Mouse (Mus musculus): ENCODE results near the gene Morn4. TPM values are rescaled to one million over a fixed set of nuclear protein-coding genes. Genes with fewer than 3 reads are reported as not detected.
A peak's percentile ranks its signal among the peaks of the same experiment; 100 is the strongest.

Gene Morn4
- polyA plus RNA-seq, 1 experiment = 32.3 TPM

DNA sequence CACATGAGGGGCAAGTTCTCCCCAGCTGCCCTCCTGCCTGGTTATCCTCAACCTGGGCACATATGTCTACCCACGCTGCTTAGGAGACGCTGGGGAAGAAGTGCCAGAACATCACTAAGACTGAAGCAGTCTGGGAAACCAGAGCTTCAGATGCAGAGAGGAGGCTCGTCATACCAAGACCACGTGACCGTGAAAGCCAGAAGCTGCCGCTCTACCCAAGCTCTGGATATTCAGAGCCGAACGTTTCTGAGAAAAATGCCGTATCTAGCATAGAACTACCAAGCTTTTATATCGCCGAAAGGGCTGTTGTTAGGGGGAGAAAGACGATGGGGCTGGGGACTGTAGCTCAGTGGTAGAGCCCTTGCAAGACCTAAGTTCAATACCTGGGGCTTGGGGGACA, 47.8 kb downstream of the Morn4 start:
- Histone ChIP-seq H3K4me3 (no peak overlapping the region), H3K4me2 (ENCODE audit: low read depth) (no peak overlapping the region), H3ac (ENCODE audit: control insufficient read depth, insufficient read length) (no peak overlapping the region), H3K79me2 (ENCODE audit: control insufficient read depth, insufficient read depth) (no peaks in the 10 kb centered on the region), H3K36me3 (ENCODE audit: control insufficient read depth, insufficient read depth) (peaks cover 4% of the 10 kb centered on the region), H3K27me3 (ENCODE audit: control insufficient read depth, insufficient read depth, insufficient read length) (no peaks in the 10 kb centered on the region)
- TF ChIP-seq POLR2A (IDR thresholded peaks at IDR 0.05; ENCODE audit: insufficient read length, low read depth) (no peak), TCF12 (IDR thresholded peaks at IDR 0.05; ENCODE audit: insufficient read depth, poor library complexity, severe bottlenecking) (no peak), POLR2AphosphoS2 (IDR thresholded peaks at IDR 0.05; ENCODE audit: insufficient read length, low read depth) (peak; percentile 41)

DNA sequence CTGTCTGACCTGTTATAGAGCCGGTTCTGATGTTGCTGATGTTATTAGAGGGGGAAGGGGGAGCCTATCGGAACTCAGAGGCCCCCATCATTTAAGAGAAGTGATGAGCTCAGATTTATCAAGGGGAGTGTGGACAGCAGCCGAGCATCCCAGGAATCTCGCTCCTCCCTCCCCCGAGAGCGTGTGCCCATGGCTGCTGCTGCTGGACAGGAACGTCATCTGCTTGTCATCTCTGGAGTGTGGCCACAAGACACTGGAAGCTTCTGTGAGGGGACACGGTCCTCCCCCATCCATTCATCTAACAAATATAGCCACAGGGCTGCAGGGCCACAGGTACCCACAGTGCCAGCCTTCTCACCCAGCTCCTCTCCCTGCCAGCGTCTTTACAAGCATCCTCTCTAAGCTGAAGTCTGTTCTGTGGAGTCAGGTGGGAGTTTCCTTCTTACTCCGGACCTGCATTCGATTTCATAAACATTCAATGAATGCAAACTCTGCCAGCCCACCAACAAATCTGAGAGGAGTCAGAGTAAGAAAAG, 48.9 kb downstream of the Morn4 start:
- Histone ChIP-seq H3K4me3 (no peak overlapping the region), H3K4me2 (ENCODE audit: low read depth) (no peak overlapping the region), H3K79me2 (ENCODE audit: control insufficient read depth, insufficient read depth) (peaks cover 1% of the 10 kb centered on the region), H3K27me3 (ENCODE audit: control insufficient read depth, insufficient read depth, insufficient read length) (no peaks in the 10 kb centered on the region), H3K36me3 (ENCODE audit: control insufficient read depth, insufficient read depth) (peaks cover 11% of the 10 kb centered on the region), H3ac (ENCODE audit: control insufficient read depth, insufficient read length) (no peak overlapping the region)
- no peak for TF ChIP-seq USF1 (IDR thresholded peaks at IDR 0.05; ENCODE audit: low read depth)
- TF ChIP-seq POLR2AphosphoS2 (IDR thresholded peaks at IDR 0.05; ENCODE audit: insufficient read length, low read depth) = peak; percentile 55
- TF ChIP-seq MYOG (IDR thresholded peaks at IDR 0.05; ENCODE audit: control insufficient read depth in 1 of 3, insufficient read depth in 1 of 3, insufficient read length in 2 of 3, low read depth in 2 of 3) = peak in 1 of 3 experiments; percentile 83
- TF ChIP-seq TCF3 (IDR thresholded peaks at IDR 0.05; ENCODE audit: insufficient read length, low read depth) = no peak
- TF ChIP-seq MYOD1 (IDR thresholded peaks at IDR 0.05; ENCODE audit: control insufficient read depth in 1 of 3, insufficient read length in 2 of 3, low read depth in 2 of 3) = peak in 1 of 3 experiments; percentile 76
- peak; percentile 16 for TF ChIP-seq POLR2A (IDR thresholded peaks at IDR 0.05; ENCODE audit: insufficient read length, low read depth)

DNA sequence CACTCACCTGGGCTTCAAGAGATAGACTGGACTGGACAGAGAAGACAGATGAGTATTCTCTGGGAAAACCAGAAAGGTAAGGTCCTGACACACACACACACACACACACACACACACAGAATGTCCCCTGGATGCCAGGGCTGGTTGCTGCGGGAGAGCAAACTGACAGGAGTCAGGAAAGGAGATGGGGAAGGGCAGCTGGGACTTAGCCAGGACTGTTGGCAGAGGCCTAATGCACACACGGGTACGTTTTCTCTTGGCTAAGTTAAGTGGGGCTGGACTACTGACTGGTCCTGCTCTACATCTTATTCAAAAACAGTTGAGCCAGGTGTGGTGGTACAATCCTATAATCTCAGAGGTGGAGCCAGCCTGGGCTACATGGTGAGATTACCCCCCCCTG, 49.8 kb downstream of the Morn4 start:
- Histone ChIP-seq H3K36me3 (ENCODE audit: control insufficient read depth, insufficient read depth) (peaks cover 15% of the 10 kb centered on the region), H3K4me3 (no peak overlapping the region), H3K4me2 (ENCODE audit: low read depth) (no peak overlapping the region), H3K27me3 (ENCODE audit: control insufficient read depth, insufficient read depth, insufficient read length) (no peaks in the 10 kb centered on the region), H3K79me2 (ENCODE audit: control insufficient read depth, insufficient read depth) (peaks cover 5% of the 10 kb centered on the region), H3ac (ENCODE audit: control insufficient read depth, insufficient read length) (no peak overlapping the region)
- TF ChIP-seq MAX (IDR thresholded peaks at IDR 0.05; ENCODE audit: low read depth) = no peak
- peak in 1 of 3 experiments; percentile 39 for TF ChIP-seq MYOG (IDR thresholded peaks at IDR 0.05; ENCODE audit: control insufficient read depth in 1 of 3, insufficient read depth in 1 of 3, insufficient read length in 2 of 3, low read depth in 2 of 3)
- no peak for TF ChIP-seq TCF12 (IDR thresholded peaks at IDR 0.05; ENCODE audit: insufficient read depth, poor library complexity, severe bottlenecking)
- TF ChIP-seq MYOD1 (IDR thresholded peaks at IDR 0.05; ENCODE audit: control insufficient read depth in 1 of 3, insufficient read length in 2 of 3, low read depth in 2 of 3) = peak in 2 of 3 experiments; percentile 34 to 67
- TF ChIP-seq SRF (IDR thresholded peaks at IDR 0.05; ENCODE audit: control insufficient read depth, insufficient read length, low read depth) = no peak
- no peak for TF ChIP-seq REST (IDR thresholded peaks at IDR 0.05; ENCODE audit: insufficient read depth, insufficient read length)
- no peak for TF ChIP-seq TCF3 (IDR thresholded peaks at IDR 0.05; ENCODE audit: insufficient read length, low read depth)
- TF ChIP-seq POLR2AphosphoS2 (IDR thresholded peaks at IDR 0.05; ENCODE audit: insufficient read length, low read depth) = no peak
- no peak for TF ChIP-seq POLR2A (IDR thresholded peaks at IDR 0.05; ENCODE audit: insufficient read length, low read depth)
- TF ChIP-seq E2F4 (IDR thresholded peaks at IDR 0.05; ENCODE audit: insufficient read depth) = no peak

DNA sequence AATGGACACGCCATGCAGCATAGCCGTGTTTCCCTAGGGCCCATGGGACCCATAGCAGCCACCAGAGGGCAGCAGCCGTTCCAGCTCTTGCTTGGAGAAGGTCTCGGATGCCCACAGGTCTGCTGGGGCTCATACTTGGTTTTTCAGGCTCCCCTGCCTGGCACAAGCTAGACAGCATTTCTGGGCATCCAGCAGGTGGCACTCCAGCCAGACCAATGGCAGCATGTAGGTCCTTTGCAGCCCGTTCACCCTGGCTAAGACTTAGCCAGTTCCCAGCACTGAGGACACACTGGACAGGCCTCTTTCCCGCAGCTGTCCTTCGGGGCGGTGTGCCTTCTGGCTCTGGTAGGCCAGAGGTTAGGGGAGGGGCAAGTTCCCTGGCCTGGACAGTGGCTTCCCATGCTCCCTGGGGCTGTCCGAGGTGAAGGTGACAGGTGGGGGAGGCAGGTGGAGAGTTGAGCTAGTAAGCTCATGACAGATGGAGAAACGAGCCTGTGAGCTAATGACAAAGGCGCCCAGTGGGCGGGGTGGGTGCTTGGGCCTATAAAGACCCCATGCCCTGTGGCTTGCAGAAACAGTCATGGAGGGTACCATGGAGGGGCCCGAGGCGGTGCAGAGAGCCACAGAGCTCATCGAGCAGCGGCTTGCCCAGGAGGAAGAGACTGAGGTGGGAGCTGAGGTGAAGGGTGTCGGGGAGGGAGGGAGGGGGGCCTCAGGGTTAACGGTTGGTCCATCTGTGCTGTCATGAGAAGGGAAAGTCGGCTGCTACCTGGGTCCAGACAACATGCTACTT, 50.5 kb downstream of the Morn4 start, which contains the start of gene Ankrd2:
Gene Ankrd2, plus strand, starts transcription at position 545 of the 793 bp plus-strand sequence.
- Histone ChIP-seq H3K36me3 (ENCODE audit: control insufficient read depth, insufficient read depth) (peaks cover 15% of the 10 kb centered on the region), H3K4me2 (ENCODE audit: low read depth) (no peak within 1 kb of the TSS), H3ac (ENCODE audit: control insufficient read depth, insufficient read length) (no peak within 1 kb of the TSS), H3K4me3 (no peak within 1 kb of the TSS), H3K79me2 (ENCODE audit: control insufficient read depth, insufficient read depth) (peaks cover 7% of the 10 kb centered on the region), H3K27me3 (ENCODE audit: control insufficient read depth, insufficient read depth, insufficient read length) (no peaks in the 10 kb centered on the region)
- TF ChIP-seq TCF12 (IDR thresholded peaks at IDR 0.05; ENCODE audit: insufficient read depth, poor library complexity, severe bottlenecking) (peak; percentile 1), TCF3 (IDR thresholded peaks at IDR 0.05; ENCODE audit: insufficient read length, low read depth) (peak; percentile 52), MYOD1 (IDR thresholded peaks at IDR 0.05; ENCODE audit: control insufficient read depth in 1 of 3, insufficient read length in 2 of 3, low read depth in 2 of 3) (peak in 2 of 3 experiments; percentile 70 to 82), SRF (IDR thresholded peaks at IDR 0.05; ENCODE audit: control insufficient read depth, insufficient read length, low read depth) (no peak), REST (IDR thresholded peaks at IDR 0.05; ENCODE audit: insufficient read depth, insufficient read length) (no peak), CEBPB (IDR thresholded peaks at IDR 0.05; ENCODE audit: insufficient read depth, poor library complexity, severe bottlenecking) (no peak), MAX (IDR thresholded peaks at IDR 0.05; ENCODE audit: low read depth) (no peak), USF1 (IDR thresholded peaks at IDR 0.05; ENCODE audit: low read depth) (no peak), E2F4 (IDR thresholded peaks at IDR 0.05; ENCODE audit: insufficient read depth) (no peak), POLR2A (IDR thresholded peaks at IDR 0.05; ENCODE audit: insufficient read length, low read depth) (no peak), POLR2AphosphoS2 (IDR thresholded peaks at IDR 0.05; ENCODE audit: insufficient read length, low read depth) (no peak), MYOG (IDR thresholded peaks at IDR 0.05; ENCODE audit: control insufficient read depth in 1 of 3, insufficient read depth in 1 of 3, insufficient read length in 2 of 3, low read depth in 2 of 3) (peak; percentile 63 to 97 (median 74))
